Mouse (Mus musculus): Measurements from ENCODE around the gene Polr3c.
"Not testable (repeated sequence)": the region's sequence is repeated elsewhere in the genome, so short reads cannot be mapped to it uniquely, and the experiment has no call there.

Gene Polr3c

DNA sequence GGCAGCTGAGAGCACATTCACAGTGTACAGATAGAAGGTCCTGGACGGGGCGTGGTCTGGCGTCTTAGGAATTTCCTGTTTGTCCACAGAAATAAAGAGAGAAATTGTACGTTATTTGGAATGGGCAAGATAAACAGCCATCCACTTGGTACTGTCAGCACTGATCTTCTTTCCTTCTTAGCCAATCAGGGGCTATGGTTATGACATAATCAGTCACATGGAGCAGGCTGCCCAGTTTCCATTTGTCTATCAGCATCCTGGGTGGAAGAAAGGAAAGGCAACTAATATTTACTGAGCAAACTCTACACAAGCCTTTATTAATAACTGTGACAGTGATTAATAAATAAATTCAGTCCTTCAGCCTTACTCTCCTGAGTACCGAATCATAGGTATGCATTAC lies 13.1 kb downstream of the Polr3c start:
- intact Hi-C loops (cut with DNase I) = no loop called here

DNA sequence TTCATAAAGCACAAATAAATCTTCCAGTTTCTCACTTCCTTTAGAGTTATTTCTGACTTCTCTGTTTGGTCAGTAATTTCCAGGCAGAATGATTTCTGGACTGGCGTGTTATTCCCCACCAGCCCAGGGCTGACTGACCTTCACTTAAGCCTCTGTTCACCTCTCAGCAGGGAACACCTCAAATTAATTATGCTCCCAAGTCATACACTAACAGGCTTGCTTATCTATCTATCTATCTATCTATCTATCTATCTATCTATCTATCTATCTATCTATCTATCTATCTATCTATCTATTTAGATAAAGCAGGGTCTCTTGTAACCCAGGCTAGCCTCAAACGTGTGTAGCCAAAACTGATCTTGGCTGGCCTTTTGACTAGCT lies 18.8 kb downstream of the Polr3c start:
- intact Hi-C loops (cut with DNase I) = loop anchor here (10.0 kb wide), 2 partner anchors 64 to 164 kb away; partner anchors contain the start of gene Itga10

DNA sequence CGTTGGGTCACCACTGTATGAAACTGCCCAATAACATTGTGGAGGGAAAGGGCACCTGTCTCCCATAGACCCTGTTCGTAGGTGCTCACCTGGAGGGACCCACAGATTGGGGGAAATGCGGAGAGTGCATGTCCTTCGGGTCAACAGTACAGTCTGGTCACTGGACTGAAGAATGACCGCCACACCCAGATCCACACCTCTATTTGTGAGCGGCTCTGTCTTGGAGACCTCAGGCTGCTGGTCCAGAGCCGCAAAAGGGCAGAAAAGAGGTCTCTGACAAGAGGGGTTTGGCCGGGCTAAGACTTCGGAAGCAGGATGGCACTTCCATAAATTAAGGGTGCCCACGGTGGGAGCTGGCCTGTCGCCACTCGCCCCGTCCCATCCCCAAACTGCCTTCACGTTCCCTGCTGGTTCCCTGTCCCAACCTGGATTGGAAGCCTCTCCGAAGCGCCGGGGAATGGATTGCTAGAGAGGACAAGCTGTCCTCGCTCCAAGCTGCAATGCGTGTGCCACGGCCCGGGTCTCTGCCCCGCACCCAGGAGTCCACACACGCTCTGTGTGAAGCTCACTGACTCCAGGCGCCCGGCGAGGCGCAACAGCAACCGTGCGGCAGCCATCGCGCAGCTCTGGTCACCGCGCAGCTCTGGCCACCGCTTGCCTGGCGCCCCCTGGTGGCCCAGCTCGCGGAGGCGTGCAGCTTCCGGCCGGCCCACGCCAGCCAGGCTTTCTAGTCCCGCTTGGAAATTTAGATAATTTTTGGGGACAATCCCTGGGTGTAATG lies 19.3 kb downstream of the Polr3c start, which contains the start of gene Nudt17:
Gene Nudt17, minus strand, starts transcription at position 660 of the 781 bp plus-strand sequence.
- intact Hi-C loops (cut with DNase I) = loop anchor here (10.0 kb wide), 2 partner anchors 63 to 163 kb away; partner anchors contain the start of gene Itga10

GRCm38 (mm10) chr3:96706984-96707383 lies 20.4 kb downstream of the Polr3c start:
- intact Hi-C loops (cut with DNase I) = loop anchor here (10.0 kb wide), 2 partner anchors 62 to 162 kb away; partner anchors contain the start of gene Itga10

DNA sequence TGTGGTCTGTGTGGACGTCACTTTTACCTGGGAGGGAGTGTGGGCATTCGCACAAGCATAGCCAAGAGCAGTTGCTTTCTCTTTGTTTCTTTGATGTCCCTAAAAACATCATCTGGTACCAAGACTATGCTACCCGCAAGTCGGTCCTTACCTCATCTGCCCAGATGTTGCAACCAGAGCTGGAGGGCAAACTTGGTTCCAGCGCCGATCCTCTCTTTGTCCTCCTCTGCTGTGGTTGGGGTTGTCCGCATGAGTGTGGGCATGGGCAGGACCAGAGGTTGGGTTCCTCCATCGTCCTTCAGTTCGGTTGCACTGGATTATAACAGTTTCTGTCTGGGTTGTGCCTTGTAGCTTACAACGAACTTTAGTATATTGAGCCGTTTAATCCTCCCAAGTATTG lies 21.2 kb downstream of the Polr3c start:
- intact Hi-C loops (cut with DNase I) = loop anchor here (10.0 kb wide), 2 partner anchors 61 to 161 kb away; partner anchors contain the start of gene Itga10

DNA sequence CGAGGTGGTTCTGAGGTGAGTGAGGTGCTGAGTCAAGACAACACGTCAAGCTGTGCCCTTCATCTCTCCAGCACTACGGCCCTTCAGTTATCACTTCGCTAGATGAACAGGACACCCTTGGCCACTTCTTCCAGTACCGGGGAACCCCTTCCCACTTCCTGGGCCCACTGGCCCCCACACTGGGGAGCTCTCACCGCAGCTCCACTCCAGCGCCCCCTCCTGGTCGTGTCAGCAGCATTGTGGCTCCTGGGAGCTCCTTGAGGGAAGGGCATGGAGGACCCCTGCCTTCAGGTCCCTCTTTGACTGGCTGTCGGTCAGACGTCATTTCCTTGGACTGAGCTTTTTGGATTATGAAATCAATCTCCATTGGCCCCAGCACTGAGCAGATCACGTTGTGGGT lies 22.6 kb downstream of the Polr3c start:
- intact Hi-C loops (cut with DNase I) = loop anchor here (10.0 kb wide), 2 partner anchors 60 to 160 kb away; partner anchors contain the start of gene Itga10

DNA sequence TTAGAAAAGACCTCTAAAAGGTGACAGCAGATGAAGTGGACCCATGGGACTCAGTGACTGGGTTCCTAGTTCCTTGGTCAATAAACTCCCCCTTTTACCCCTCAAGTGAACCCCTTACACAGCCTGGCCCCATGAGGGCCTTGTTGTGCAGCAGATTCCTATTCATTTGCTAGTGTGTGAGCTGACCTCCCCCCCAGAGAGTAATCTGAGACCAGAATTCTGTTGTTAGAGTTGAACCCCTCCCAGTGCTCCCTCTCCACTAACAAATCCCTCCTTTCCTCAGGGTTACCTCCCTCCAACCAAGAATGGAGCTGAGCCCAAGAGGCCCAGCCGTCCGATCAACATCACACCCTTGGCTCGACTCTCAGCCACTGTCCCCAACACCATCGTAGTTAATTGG lies 26.4 kb downstream of the Polr3c start:
- intact Hi-C loops (cut with DNase I) = loop anchor here (10.0 kb wide), 2 partner anchors 56 to 156 kb away; partner anchors contain the start of gene Itga10

DNA sequence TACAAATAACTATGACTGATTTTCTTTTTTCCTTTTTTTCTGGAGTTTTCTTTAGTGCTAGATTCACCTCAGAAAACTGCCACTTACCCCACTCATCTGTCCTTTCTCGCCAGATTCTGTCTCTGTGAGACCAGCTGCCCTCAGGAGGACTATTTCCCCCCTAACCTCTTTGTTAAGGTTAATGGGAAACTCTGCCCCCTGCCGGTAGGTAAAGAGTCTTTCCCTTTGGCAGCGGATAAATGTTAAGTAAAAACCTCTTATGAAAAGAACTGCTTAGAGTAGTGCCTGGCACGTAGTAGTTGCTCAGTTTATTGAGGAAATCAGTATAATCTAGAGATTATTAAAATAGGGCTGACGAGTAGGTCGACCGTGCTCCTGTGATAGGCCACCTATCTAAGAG lies 27.1 kb downstream of the Polr3c start:
- intact Hi-C loops (cut with DNase I) = loop anchor here (10.0 kb wide), 2 partner anchors 56 to 156 kb away; partner anchors contain the start of gene Itga10

GRCm38 (mm10) chr3:96698993-96699690 lies 28.3 kb downstream of the Polr3c start:
- intact Hi-C loops (cut with DNase I) = no loop called here

DNA sequence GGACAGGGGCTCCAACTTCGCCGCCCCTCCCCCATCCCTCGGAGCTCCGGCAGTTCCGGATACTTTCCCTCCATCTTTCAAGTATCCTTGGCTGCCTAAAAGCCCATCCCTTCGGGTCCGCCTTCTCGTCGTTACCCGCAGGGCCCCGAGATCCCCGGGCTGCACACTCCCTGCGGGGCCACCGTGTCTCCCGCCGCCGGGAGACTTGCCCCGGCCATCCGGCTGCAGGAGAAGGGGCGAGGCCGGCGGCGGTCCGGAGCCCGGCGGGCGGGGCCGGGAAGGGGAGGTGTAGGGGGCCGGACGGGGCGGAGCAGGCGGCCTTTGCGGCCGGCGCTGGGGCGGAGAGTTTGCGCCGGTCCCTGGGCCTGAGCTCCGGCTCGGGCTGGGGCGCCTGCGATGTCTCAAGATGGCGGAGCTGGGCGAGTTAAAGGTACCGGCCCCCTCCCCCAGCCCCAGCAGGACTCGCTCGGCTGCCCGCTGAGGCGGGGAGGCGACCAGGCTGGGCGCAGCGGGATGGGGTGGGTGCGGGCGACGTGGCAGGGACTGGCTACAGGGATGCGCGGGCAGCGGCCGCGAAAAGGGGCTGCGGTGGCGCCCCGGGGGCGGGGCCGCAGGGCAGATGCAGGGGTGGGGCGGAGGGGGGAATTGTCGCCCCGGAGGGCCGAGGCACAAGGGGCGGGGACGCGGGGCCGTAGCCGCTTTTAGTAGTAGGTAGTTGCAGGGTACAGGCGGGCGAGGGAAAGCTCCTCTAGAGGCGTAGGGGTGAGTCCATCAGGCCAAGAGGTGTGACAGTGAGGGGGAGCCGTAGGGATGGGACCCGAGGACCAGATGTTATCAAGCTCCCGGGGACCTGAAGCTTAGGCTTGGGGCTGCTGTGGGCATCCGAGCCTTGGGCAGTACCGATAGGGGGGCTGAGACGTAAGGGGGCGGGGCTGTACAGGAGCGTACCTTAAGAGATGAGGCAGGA lies 30.4 kb downstream of the Polr3c start:
- intact Hi-C loops (cut with DNase I) = no loop called here

- intact Hi-C loops (cut with DNase I) = no loop called here
Measured at GRCm38 (mm10) chr3:96696198-96696765, 31.1 kb downstream of the Polr3c start, which contains the start of gene Pias3. Gene Pias3, plus strand, starts transcription at chr3:96696384.

DNA sequence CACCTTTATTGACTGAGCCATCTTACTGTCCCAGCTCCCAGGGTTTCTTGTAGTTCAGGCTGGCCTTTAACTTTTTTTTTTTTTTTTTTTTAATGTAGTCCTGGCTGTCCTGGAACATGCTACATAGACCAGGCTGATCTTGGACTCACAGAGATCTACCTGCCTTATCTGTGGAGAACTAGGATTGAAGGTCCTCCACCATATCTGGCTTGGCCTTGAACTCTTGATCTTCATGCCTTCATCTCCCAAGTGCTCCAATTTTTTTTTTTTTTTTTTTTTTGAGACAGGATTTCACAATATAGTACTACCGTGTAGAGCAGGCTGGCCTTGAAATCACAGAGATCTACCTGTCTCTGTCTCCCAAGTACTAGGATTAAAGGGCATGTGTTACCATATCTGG lies 33.8 kb downstream of the Polr3c start:
- intact Hi-C loops (cut with DNase I) = no loop called here

DNA sequence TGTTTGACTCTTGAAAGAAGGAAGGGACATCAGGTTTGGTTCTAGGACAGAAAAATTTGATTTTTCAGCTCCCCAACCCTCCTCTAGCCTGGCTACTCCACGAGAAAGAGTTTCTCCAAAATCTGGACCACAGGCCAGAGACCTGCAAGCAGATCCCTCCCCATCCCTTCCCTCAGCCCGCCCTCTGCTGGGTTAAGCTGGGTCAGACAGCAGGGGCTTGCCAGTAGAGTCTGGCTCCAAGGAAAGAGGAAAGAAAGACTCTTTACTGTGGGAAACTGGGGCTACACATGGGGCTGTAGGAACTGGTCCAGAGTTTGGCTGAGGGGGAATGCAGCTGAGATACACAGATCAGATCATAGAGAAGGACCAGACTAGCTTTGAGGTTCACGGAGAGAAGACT lies 34.9 kb downstream of the Polr3c start:
- intact Hi-C loops (cut with DNase I) = no loop called here

DNA sequence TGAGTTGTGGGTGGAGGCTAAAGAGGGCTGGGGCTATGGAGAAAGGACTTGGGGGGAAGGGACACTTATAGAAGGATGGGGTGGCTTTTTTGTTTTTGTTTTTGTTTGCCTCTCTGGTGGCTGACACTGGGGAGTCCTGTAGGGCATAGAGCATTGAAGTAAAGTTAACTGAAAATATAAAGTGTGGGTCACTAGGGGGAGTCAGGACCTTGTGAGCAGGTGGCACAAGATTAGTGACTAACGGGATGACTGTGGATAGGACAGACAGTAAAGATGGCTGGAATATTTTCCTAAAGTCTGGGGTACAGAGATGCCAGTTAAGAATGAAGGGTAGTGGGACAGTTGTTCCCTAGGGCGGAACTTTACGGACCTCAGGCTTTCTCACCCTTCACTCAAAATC lies 37.1 kb downstream of the Polr3c start:
- intact Hi-C loops (cut with DNase I) = no loop called here

- intact Hi-C loops (cut with DNase I) = no loop called here
Measured at GRCm38 (mm10) chr3:96688854-96689253, 38.6 kb downstream of the Polr3c start.

- intact Hi-C loops (cut with DNase I) = not testable (repeated sequence)
Measured at GRCm38 (mm10) chr3:96686057-96686456, 41.4 kb downstream of the Polr3c start.

- intact Hi-C loops (cut with DNase I) = no loop called here
Measured at GRCm38 (mm10) chr3:96684822-96685156, 42.6 kb downstream of the Polr3c start.

DNA sequence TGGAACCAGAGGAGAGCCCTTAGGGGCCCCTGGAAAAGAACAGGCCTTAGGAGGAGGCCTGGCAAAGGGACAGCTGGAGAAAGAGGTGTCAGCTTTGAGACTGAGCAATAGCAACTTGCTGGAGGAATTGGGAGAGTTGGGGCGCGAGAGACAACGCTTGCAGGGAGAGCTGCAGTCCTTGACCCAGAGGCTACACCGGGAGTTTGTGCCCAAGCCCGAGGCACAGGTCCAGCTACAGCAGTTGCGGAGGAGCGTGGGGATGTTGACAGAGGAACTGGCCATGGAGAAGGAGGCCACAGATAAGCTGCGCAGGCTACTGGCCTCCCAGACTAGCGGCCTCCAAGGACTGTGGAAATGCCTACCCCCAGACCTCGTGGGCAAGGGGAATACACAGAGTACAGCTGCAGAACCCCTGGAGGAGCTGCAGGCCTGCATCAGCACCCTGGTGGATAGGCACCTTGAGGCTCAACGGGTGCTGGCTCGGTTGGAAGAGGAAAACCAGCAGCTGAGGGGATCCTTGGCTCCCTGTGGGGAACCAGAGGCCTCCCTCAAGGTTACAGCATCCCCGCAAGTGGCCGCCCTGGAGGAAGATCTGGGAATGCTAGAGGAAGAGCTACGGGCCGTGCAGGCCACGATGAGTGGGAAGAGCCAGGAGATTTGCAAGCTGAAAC lies 43.1 kb downstream of the Polr3c start:
- intact Hi-C loops (cut with DNase I) = no loop called here

GRCm38 (mm10) chr3:96683496-96683895 lies 43.9 kb downstream of the Polr3c start:
- intact Hi-C loops (cut with DNase I) = no loop called here

All from adrenal gland (tissue).